Mouse (Mus musculus) heart, postnatal 14 days (tissue): ENCODE data around the gene Olfr432. TPM values are rescaled to one million over a fixed set of nuclear protein-coding genes. Genes with fewer than 3 reads are reported as not detected.
"Not testable (repeated sequence)": the region's sequence is repeated elsewhere in the genome, so short reads cannot be mapped to it uniquely, and the experiment has no call there.

Source experiments
- DNase-seq, 2 experiments: peaks; one replicate each; pipeline ENCODE4 v3.0.0; 2021 to 2022
- intact Hi-C: fragments of 180-260 bp; cut with DNase I; formaldehyde crosslinking; loops from one replicate; pipeline ENCODE4 v1.15.1; 2025
- long read RNA-seq, 2 experiments: library from polyadenylated mRNA; stranded (forward); transcript quantifications; one replicate each; pipeline ENCODE4 v2.0.0; 2021
- total RNA-seq, 2 experiments: library from RNA; stranded (reverse); gene quantifications; 2 replicates each; pipeline ENCODE4 v1.2.3; 2021

Olfr432 gene
- not detected for total RNA-seq
- long read RNA-seq, experiment 1 = 0 reads
- long read RNA-seq, experiment 2 = 0 reads

DNA sequence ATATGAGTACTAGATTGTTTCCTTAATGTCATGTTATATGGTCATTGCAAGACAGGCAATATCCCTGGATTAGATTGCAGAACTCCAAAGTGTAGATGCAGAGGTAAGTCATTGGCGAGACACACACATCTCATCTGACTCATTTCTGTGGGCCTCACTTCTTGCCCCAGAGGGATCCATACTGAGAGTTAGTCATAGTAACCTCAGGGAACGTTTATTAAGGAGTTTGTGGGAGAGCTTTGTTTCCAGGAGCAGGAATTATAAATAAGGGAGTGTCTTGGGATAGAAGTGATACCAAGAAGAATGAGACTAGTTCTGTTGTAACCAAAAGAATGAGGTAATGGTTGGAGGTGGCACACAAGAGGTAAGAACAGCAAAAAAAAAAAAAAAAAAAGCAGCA, at the start of gene Olfr432:
TSS of gene Olfr432 (plus strand) at position 313 of the 400 bp plus-strand sequence.
- intact Hi-C loops = no loop called here
- no peak for DNase-seq

DNA sequence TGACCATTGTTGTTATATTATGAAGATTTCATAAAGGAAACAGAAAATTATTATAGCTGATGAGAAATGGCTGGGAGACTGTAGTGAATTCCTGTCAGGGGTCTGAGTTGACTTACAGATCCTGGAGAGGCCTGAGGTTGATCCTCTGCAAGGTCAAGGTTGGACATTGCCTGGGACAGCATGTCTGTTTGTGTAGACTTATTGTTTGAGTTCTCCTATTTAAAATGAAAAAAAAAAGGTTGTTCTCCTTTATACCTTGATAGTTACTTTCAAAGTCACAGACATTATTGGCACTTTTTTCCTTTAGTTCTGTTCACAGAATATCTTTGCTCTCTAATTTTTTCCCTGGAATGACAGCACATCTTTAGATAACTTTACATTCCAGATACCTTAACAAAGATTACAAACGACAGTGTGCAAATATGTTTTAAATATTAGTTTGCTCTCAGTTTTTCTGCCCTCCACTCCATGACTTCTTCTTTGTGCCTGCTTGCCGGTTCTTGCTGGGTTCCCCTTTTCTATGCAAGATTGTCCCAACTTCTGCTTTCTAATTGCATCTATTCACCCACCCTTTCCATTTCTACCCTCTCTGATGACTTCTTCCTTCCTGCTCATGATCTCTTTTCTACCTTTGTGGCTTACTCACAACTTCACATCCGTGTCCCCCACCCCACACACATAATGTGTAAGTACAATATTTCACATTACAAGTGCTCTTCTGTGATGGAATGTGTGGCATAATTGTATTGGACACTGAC, 44.5 kb upstream of the Olfr432 start:
- intact Hi-C loops = not testable (repeated sequence)

DNA sequence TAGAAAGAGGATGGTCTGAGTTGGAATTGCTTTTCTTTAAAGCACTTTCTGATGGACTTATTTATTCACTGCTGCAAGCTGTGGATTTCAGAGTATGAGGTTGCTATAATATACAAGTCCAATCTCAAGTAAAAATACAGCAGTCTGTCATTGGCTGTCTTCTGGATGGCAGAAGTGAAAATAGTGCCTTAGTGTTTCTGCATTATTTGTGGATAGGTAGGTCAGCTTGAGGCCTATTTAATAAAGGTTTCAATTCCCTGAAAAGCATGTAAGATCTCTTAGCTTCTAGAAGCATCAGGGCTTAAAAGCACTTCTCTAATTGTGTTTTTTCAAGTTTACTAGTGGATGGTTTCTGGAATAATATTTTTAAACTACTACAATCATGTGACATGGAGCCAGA, 42.0 kb upstream of the Olfr432 start:
- DNase-seq, intact Hi-C loops: not testable (repeated sequence)

More for the DNA sequence above, 44.5 kb upstream of the Olfr432 start:
- not testable (repeated sequence) for DNase-seq

DNA sequence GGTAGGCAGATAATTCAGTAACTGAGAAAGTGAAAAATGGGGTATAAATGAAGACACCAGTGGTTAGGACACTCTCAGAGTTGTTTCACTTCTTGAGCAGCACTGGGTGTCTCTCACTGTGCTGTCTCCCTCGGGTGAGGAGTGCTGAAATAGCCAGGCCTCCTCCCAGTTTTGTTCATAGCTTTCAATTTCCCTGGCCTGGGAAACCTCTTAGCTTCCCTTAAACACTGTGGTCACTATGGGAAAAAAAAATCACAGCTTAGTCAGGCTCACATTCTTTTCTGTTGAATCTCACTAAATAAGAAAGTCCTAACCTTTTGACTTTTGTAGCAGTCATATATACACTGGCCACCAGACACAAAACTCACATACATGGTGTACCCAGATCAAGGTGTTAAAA, 17.3 kb upstream of the Olfr432 start, which contains the start of gene Ifi205:
TSS of gene Ifi205 (minus strand) at position 113 of the 400 bp plus-strand sequence.
- intact Hi-C loops = no loop called here
- no peak for DNase-seq

DNA sequence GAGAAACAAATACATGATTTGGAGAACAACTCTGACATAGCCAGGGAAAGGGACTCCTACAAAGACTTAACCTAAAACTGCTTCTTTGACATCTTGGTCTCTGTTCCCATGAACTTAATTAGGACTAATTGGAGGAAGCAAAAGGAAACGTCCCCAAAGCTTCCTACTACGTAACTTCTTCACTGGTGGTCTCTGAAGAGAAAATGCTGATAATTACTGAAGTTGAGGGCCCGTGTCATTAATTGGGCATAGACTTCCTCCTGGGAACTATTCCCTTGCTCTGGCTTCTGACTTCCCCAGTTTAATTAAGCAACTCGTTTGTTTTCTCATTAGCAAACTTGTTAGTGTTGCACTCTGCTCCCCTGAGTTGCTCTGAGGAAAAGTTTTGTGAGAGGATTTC, 13.2 kb upstream of the Olfr432 start:
- intact Hi-C loops = no loop called here
- no peak for DNase-seq

DNA sequence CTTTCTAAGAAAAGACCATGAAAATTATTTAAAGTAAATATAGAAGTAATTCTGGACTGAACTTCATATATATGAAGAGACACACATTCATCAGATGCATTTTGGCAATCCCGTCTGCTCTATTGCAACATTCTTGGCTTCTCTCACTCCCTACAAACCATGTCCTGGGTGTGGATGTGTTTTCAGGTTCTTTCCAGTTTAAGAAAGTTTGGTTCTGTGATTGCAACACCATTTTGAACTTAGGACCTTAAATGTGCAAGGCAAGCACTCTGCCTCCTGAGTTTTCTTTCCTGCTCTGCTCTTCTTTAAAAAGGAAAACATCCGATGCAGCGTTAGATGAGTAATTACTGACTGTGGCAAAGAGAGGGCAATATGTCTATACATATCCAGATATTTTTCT, 10.5 kb upstream of the Olfr432 start:
- intact Hi-C loops = no loop called here
- DNase-seq = no peak

DNA sequence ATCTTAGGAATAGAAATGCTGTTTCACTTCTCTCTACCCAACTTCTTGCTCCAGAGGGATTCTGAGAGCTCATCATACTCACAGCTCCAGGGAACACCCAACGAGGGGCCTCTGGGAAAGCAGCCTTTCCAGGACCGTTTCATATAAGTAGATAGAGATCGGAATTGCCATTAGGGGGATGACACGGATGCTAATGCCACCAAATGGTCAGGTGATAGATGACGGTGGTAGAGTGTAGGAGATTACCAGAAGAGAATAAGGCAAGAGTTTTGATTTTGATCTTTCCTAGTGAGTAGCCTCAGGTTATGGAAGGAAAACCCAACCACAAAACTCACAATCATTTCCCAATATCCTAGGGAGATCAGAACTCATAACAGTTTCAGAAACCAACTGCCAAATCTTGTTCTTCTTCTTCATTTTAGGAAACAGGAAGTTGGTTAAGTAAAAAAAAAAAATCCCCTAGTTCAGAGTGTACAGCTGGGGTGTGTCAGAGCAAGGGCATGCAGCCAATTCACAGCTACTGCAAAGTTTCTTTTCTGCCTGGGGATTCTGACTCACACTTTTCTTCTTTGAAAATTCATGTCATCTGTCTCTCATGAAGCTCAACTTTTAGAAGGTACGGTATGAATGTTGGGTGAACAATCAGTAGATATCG, 8.4 kb upstream of the Olfr432 start, which contains the start of gene Olfr433:
TSS of gene Olfr433 (plus strand) at position 183 of the 655 bp plus-strand sequence.
- intact Hi-C loops = no loop called here
- DNase-seq = peak; percentile 76 to 81

DNA sequence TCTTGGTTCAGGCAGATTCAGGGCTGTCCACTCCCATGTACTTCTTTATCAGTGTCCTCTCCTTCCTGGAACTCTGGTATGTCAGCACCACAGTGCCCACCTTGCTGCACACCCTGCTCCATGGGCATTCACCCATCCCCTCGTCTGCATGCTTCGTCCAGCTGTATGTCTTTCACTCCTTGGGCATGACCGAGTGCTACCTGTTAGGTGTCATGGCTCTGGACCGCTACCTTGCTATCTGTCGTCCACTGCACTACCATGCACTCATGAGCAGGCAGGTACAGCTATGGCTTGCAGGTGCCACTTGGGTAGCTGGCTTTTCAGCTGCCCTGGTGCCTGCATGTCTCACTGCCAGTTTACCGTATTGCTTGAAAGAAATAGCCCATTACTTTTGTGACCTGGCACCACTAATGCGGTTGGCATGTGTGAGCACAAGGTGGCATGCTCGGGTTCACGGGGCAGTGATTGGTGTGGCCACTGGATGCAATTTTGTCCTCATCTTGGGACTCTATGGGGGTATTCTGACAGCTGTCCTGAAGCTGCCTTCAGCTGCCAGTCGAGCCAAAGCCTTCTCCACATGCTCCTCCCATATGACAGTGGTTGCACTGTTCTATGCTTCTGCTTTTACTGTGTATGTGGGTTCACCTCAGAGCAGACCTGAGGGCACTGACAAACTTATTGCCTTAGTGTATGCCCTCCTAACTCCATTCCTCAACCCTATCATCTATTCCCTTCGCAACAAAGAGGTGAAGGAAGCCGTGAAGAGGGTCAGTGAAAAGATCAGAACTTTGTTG, 6.7 kb upstream of the Olfr432 start:
- intact Hi-C loops, DNase-seq: not testable (repeated sequence)

DNA sequence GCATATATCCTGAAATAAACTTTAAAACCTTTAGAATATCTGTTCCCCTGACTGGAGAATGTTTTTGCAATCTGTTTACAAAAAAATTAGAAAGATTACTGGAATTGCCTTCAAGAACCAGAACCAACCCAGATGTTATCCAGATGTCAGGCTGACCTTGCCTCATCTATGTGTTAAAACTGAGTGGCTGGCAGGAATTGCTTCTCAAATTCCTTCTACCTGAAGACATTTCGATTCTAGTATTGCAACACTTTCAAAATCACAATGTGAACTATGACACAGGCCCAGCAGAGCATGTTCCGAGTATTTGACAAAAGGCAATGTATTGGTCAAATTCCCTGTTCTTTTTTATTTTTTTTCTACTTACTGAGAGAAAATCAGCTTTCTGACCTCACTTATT, 4.6 kb upstream of the Olfr432 start:
- DNase-seq = no peak
- intact Hi-C loops = no loop called here

DNA sequence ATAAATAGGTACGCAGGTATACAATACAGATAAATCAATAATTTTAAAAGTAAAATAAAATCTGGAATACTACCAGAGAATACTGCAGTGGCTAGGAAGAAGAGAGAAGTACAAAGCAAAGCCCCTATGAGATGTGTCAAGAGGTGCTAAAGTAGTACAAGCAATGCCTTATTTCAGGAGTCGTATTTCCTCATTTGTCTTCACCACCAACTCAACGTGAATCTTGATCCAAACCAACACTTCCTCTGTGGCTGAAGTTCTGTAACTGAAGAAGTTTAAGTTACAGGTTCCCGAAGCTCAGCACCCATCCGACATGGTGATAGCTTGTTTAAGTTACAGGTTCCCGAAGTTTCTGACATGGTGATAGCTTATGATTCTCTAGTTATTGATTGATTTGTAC, 778 bp upstream of the Olfr432 start:
- intact Hi-C loops, DNase-seq: not testable (repeated sequence)

DNA sequence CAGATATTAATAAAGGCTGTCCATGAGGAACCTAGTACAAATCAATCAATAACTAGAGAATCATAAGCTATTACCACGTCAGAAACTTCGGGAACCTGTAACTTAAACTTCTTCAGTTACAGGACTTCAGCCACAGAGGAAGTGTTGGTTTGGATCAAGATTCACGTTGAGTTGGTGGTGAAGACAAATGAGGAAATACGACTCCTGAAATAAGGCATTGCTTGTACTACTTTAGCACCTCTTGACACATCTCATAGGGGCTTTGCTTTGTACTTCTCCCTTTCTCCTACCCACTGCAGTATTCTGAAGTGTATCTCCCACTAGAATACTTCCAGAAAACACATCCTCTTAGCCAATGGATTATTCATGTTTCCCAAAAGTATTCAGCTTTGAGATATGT, 352 bp downstream of the Olfr432 start:
- DNase-seq, intact Hi-C loops: not testable (repeated sequence)

DNA sequence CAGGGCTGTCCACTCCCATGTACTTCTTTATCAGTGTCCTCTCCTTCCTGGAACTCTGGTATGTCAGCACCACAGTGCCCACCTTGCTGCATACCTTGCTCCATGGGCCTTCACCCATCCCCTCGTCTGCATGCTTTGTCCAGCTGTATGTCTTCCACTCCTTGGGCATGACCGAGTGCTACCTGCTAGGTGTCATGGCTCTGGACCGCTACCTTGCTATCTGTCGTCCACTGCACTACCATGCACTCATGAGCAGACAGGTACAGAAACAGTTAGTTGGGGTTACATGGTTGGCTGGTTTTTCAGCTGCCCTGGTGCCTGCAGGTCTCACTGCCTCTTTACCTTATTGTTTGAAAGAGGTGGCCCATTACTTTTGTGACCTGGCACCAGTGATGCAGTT, 1.5 kb downstream of the Olfr432 start:
- intact Hi-C loops = no loop called here
- DNase-seq = no peak

DNA sequence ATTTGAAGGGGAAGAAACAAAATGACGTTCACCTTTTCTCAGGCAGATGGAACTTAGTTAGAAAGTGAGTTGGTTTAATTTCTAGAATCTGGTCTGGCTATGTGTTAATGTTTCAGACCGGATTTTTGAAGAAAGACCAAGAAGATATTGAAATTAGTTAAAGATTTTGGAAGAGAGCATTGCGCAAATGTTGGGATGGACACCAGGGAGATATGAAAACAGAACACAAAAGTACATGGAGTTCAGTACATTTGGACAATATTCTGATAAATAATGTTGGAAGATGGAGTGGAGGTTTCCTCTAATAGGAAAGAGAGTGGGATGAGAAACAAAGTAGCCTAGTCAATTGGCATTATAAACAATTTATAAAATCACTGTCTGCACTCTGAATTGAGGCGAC, 2.5 kb downstream of the Olfr432 start:
- DNase-seq = no peak
- intact Hi-C loops = no loop called here

DNA sequence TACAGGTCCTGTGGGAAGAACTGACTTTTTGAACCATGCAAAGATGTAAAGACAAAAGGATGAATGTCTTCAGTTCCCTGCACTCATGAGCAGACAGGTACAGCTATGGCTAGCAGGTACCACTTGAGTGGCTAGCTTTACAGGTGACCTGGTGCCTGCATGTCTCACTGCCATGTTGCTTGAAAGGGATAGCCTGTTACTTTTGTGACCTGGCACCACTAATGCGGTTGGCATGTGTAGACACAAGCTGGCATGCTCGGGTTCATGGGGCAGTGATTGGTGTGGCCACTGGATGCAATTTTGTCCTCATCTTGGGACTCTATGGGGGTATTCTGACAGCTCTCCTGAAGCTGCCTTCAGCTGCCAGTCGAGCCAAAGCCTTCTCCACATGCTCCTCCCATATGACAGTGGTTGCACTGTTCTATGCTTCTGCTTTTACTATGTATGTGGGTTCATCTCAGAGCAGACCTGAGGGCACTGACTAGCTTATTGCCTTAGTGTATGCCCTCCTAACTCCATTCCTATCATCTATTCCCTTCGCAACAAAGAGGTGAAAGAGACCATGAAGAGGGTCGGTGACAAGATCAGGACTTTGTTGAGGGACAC, 3.0 kb downstream of the Olfr432 start:
- intact Hi-C loops = no loop called here
- no peak for DNase-seq

DNA sequence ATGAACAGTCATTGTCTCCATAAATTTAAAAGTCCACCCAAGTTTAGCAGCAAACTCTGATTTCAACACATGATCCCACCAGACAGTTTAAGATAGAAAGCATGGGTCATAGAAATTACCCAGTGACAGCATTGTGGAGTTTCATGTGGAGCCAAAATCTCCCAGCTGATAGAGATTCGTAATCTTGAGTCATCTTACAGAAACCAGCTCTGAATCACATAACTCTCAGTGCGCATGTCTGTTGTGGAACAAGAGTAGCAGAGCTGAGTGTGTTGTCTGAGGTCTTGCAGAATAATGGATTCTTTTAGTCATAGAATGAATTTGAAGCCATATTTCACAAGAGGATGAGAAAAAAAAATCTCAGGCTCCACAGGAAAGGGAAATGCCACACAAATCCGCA, 4.0 kb downstream of the Olfr432 start:
- intact Hi-C loops = no loop called here
- no peak for DNase-seq

DNA sequence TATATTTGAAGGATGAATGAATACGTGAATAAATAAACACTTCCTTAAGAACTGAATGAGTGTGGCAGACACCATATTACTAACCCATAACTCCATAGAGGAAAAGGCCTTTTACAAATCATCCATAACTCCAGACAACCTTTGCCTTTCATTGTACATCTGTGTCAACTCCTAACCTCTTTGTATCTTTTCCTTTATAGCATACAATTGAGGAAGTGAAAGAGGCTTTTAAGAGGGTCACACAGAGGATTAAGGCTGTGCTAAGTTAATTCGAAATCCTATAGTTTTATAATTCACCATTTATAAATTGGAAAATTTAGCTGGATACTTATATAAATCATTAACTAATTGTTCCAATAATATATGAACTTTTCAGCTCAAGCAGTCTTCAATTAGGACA, 6.2 kb downstream of the Olfr432 start:
- DNase-seq = no peak
- intact Hi-C loops = no loop called here

DNA sequence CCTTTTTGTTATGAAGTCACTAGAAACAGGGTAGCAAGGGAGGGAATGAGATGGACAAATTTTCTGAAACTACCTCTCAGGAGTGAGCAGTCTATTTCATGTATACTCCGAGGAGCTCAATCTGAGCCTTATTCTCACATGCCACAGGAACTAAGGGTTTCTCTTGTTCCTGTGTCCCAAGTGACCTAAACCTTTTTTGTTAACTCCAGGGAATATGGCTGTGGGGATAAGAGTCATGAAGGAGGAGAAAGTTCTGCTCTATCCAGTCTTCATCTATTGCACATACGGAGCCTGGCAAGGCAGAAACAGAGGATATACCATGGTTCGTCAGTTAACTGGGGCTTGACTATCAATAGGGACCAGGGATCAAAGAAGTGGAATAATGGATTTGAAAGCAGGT, 17.3 kb downstream of the Olfr432 start, which contains the start of gene Olfr430:
TSS of gene Olfr430 (plus strand) at position 301 of the 400 bp plus-strand sequence.
- DNase-seq = no peak
- intact Hi-C loops = no loop called here

DNA sequence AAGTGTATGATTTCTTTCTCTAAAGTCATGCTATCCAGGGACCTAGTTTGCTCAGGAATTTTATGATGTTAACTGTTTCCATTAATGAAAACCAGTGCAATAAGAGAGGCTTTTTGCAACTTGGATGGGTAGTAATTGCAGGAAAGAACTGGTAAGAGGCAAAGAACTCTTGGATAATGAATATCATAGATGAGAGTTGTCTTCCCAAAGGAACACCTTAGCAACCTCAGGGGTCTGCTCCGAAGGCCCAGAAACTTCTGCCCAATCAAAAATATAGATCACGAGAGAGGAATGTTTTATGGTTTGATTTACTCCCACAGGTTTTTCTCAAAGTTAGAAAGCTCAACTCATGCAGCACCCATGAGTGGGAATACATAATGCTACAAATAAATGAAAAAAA, 35.0 kb downstream of the Olfr432 start, which contains the start of gene Olfr429:
TSS of gene Olfr429 (plus strand) at position 301 of the 400 bp plus-strand sequence.
- intact Hi-C loops = no loop called here
- DNase-seq = no peak

DNA sequence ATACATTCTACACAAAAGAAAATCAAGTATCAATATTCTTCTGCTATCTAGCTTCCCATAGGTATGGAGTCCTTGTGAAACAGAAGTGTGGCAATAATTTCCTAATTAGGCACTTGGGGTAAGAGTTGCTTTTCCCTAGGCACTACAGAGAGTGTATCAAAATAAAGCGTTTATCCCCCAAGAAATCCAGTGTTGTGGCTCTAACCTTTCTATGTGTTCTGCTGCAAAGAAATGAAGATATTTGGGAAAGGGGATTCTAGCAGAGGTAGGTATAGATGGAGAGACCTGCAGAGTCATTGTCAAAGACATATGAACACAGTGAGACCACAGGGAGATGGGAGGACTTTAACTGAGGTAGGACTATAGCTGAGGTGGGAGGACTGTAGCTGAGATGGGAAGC, 47.6 kb downstream of the Olfr432 start, which contains the start of gene Olfr427:
TSS of gene Olfr427 (plus strand) at position 301 of the 400 bp plus-strand sequence.
- no peak for DNase-seq
- intact Hi-C loops = no loop called here

DNA sequence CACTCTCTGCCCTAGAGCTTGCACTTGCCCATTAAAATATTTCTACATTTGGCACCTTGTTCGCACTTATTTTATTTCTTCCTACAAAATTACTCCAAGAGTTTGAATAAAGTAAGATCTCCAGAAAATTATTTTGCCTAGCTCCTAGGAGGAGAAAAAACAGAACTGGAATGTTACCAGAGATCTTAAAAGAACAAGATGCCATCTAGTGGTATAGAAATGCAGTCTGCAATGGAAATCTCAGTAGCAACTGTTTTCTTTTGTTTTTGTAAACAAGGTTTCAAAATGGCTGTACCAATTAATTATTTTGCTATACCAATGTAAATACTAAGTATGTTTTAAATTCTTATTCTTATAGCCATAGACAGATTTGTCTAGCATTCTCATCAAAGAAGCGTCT, 54.7 kb downstream of the Olfr432 start:
- no peak for DNase-seq
- intact Hi-C loops = loop anchor here (1.0 kb wide), 1 partner anchor 647 kb away; no protein-coding TSS in a partner anchor
